Mouse (Mus musculus) hindbrain, embryonic 11.5 days (tissue): ENCODE data around the gene Tpsb2. TPM values are rescaled to one million over a fixed set of nuclear protein-coding genes. Genes with fewer than 3 reads are reported as not detected.

ENCODE experiments used
- ATAC-seq: fragments of 200-750 bp; cut with Nextera tagmentation; 2 replicates; pipeline ENCODE4 v1.8.0; 2017; ENCODE audit warnings: mild to moderate bottlenecking, moderate TSS enrichment, moderate library complexity; ENCODE audit not compliant: low FRiP score
- DNase-seq: peaks from one replicate; pipeline ENCODE4 v3.0.0-alpha.2; 2015; ENCODE audit warnings: low spot score
- H3K27ac ChIP-seq: fragments of 300-500 bp; sonication (generic); 2 replicates; pipeline ENCODE4 v1.5.1; 2014; ENCODE audit warnings: mild to moderate bottlenecking, low read depth, low read length
- H3K27me3 ChIP-seq: fragments of 300-500 bp; sonication (generic); 2 replicates; pipeline ENCODE4 v1.6.1; 2014; ENCODE audit warnings: mild to moderate bottlenecking, low read length, moderate library complexity, mixed read lengths; ENCODE audit not compliant: control insufficient read depth, insufficient read depth
- H3K36me3 ChIP-seq: fragments of 300-500 bp; sonication (generic); 2 replicates; pipeline ENCODE4 v1.6.1; 2014; ENCODE audit warnings: mild to moderate bottlenecking, low read length, moderate library complexity, mixed read lengths; ENCODE audit not compliant: control insufficient read depth, insufficient read depth
- H3K4me1 ChIP-seq: fragments of 300-500 bp; sonication (generic); replicated peaks from 2 replicates; pipeline ENCODE4 v1.6.1; 2014; ENCODE audit warnings: low read length, mixed read lengths; ENCODE audit not compliant: control insufficient read depth, insufficient read depth
- H3K4me2 ChIP-seq: fragments of 300-500 bp; sonication (generic); replicated peaks from 2 replicates; pipeline ENCODE4 v1.6.1; 2014; ENCODE audit warnings: mild to moderate bottlenecking, low read depth, low read length
- H3K4me3 ChIP-seq: fragments of 300-500 bp; sonication (generic); 2 replicates; pipeline ENCODE4 v1.5.1; 2014; ENCODE audit warnings: low read depth, low read length
- H3K9ac ChIP-seq: fragments of 300-500 bp; sonication (generic); 2 replicates; pipeline ENCODE4 v1.6.1; 2014; ENCODE audit warnings: low read depth, low read length
- H3K9me3 ChIP-seq: fragments of 300-500 bp; sonication (generic); 2 replicates; pipeline ENCODE4 v1.6.1; 2016; ENCODE audit warnings: low read length; ENCODE audit not compliant: control insufficient read depth
- WGBS: fragments of 180-500 bp; shearing (Covaris S2); extraction: QIAGEN DNeasy Blood & Tissue Kit; methylation state at CpG from one replicate; pipeline ENCODE4 v1.1.7; 2014; 5-methylcytosine and 5-hydroxymethylcytosine counted together
- polyA plus RNA-seq: library from polyadenylated mRNA; unstranded; fragments of >200 nt; fragmentation: Nextera tagmentation; extraction: Ambion mirVana; gene quantifications from 2 replicates; pipeline ENCODE4 v1.2.1, GENCODE M21; 2014

The Tpsb2 gene
- polyA plus RNA-seq, 1 experiment from 2014 or later, result not detected

GRCm38 (mm10) chr17:25400443-25400842, 34.3 kb downstream of the Tpsb2 start:
- H3K4me3 ChIP-seq, result no peak overlapping the region
- H3K4me1 ChIP-seq, result peaks cover 9% of the 10 kb centered on the region; the same call in 1 of the 2 replicates
- 12% methylated on average over 7 of the region's 7 CpGs for WGBS
- H3K36me3 ChIP-seq, result no peaks in the 10 kb centered on the region
- no peak overlapping the region for H3K27ac ChIP-seq
- ATAC-seq, result no peak
- no peaks in the 10 kb centered on the region for H3K27me3 ChIP-seq
- H3K9ac ChIP-seq, result no peak overlapping the region
- no peaks in the 10 kb centered on the region for H3K9me3 ChIP-seq
- no peak overlapping the region for H3K4me2 ChIP-seq
- DNase-seq, result peak; percentile 74

- Histone ChIP-seq H3K4me1 (peaks cover 17% of the 10 kb centered on the region), H3K27ac (no peak overlapping the region), H3K9ac (no peak overlapping the region), H3K9me3 (no peaks in the 10 kb centered on the region), H3K27me3 (no peaks in the 10 kb centered on the region), H3K4me3 (no peak overlapping the region), H3K4me2 (no peak overlapping the region), H3K36me3 (no peaks in the 10 kb centered on the region)
- WGBS, result 51% methylated on average over 4 of the region's 4 CpGs
- no peak for ATAC-seq
- DNase-seq, result no peak
Observed at GRCm38 (mm10) chr17:25401491-25401890, 35.4 kb downstream of the Tpsb2 start.

GRCm38 (mm10) chr17:25402224-25402623, 36.1 kb downstream of the Tpsb2 start:
- H3K4me3 ChIP-seq, result no peak overlapping the region
- no peaks in the 10 kb centered on the region for H3K9me3 ChIP-seq
- no peak overlapping the region for H3K27ac ChIP-seq
- no peaks in the 10 kb centered on the region for H3K36me3 ChIP-seq
- no peaks in the 10 kb centered on the region for H3K27me3 ChIP-seq
- DNase-seq, result no peak
- ATAC-seq, result no peak
- peaks cover 22% of the 10 kb centered on the region for H3K4me1 ChIP-seq
- no peak overlapping the region for H3K4me2 ChIP-seq
- 85% methylated on average over 13 of the region's 13 CpGs for WGBS
- H3K9ac ChIP-seq, result no peak overlapping the region

- Histone ChIP-seq H3K4me3 (no peak overlapping the region), H3K27me3 (no peaks in the 10 kb centered on the region), H3K4me1 (peaks cover 26% of the 10 kb centered on the region), H3K9ac (no peak overlapping the region), H3K27ac (peak overlapping the region; percentile 18), H3K4me2 (no peak overlapping the region), H3K9me3 (no peaks in the 10 kb centered on the region), H3K36me3 (no peaks in the 10 kb centered on the region)
- ATAC-seq, result no peak
- peak; percentile 31 for DNase-seq
- WGBS, result 28% methylated on average over 3 of the region's 3 CpGs
Observed at GRCm38 (mm10) chr17:25404190-25404589, 38.1 kb downstream of the Tpsb2 start.

- Histone ChIP-seq H3K36me3 (no peaks in the 10 kb centered on the region), H3K4me3 (no peak overlapping the region), H3K9me3 (no peaks in the 10 kb centered on the region), H3K9ac (no peak overlapping the region), H3K4me2 (no peak overlapping the region), H3K27ac (peak overlapping the region; percentile 18), H3K27me3 (no peaks in the 10 kb centered on the region), H3K4me1 (peaks cover 26% of the 10 kb centered on the region)
- DNase-seq, result peak; percentile 31
- WGBS, result 11% methylated on average over 8 of the region's 10 CpGs
- peak; percentile 34; the same call in 1 of the 2 replicates for ATAC-seq
Observed at GRCm38 (mm10) chr17:25405224-25405895, 39.3 kb downstream of the Tpsb2 start.

GRCm38 (mm10) chr17:25406011-25406441, 39.9 kb downstream of the Tpsb2 start:
- no peaks in the 10 kb centered on the region for H3K27me3 ChIP-seq
- DNase-seq, result peak; percentile 37
- H3K4me3 ChIP-seq, result no peak overlapping the region
- no peak overlapping the region for H3K9ac ChIP-seq
- peak; percentile 44 for ATAC-seq
- H3K27ac ChIP-seq, result peak overlapping the region; percentile 18
- no peaks in the 10 kb centered on the region for H3K9me3 ChIP-seq
- no peak overlapping the region for H3K4me2 ChIP-seq
- no peaks in the 10 kb centered on the region for H3K36me3 ChIP-seq
- WGBS, result 9% methylated on average over 6 of the region's 6 CpGs
- peaks cover 26% of the 10 kb centered on the region for H3K4me1 ChIP-seq

GRCm38 (mm10) chr17:25407352-25407751, 41.2 kb downstream of the Tpsb2 start:
- Histone ChIP-seq H3K4me2 (no peak overlapping the region), H3K9me3 (no peaks in the 10 kb centered on the region), H3K27ac (no peak overlapping the region), H3K4me3 (no peak overlapping the region), H3K27me3 (no peaks in the 10 kb centered on the region), H3K4me1 (peaks cover 26% of the 10 kb centered on the region), H3K9ac (no peak overlapping the region), H3K36me3 (no peaks in the 10 kb centered on the region)
- DNase-seq (no peak), ATAC-seq (no peak)
- WGBS, result 73% methylated on average over 4 of the region's 4 CpGs

- no peak overlapping the region for H3K4me2 ChIP-seq
- no peaks in the 10 kb centered on the region for H3K36me3 ChIP-seq
- H3K9me3 ChIP-seq, result no peaks in the 10 kb centered on the region
- H3K27me3 ChIP-seq, result no peaks in the 10 kb centered on the region
- peaks cover 26% of the 10 kb centered on the region for H3K4me1 ChIP-seq
- H3K4me3 ChIP-seq, result no peak overlapping the region
- no peak for DNase-seq
- H3K27ac ChIP-seq, result no peak overlapping the region
- no peak for ATAC-seq
- 84% methylated on average over 7 of the region's 7 CpGs for WGBS
- no peak overlapping the region for H3K9ac ChIP-seq
Observed at GRCm38 (mm10) chr17:25408302-25408999, 42.3 kb downstream of the Tpsb2 start.

GRCm38 (mm10) chr17:25409621-25410020, 43.5 kb downstream of the Tpsb2 start:
- no peak overlapping the region for H3K9ac ChIP-seq
- 84% methylated on average over 7 of the region's 7 CpGs for WGBS

More at GRCm38 (mm10) chr17:25409621-25410020, 43.5 kb downstream of the Tpsb2 start:
- H3K27me3 ChIP-seq, result no peaks in the 10 kb centered on the region
- H3K4me2 ChIP-seq, result no peak overlapping the region
- no peak overlapping the region for H3K4me3 ChIP-seq
- no peaks in the 10 kb centered on the region for H3K9me3 ChIP-seq
- H3K4me1 ChIP-seq, result peaks cover 24% of the 10 kb centered on the region
- H3K36me3 ChIP-seq, result no peaks in the 10 kb centered on the region
- ATAC-seq (no peak), DNase-seq (no peak)
- H3K27ac ChIP-seq, result no peak overlapping the region
